Mouse (Mus musculus) midbrain, embryonic 10.5 days (tissue): ENCODE measurements around the gene Numbl. TPM values are rescaled to one million over a fixed set of nuclear protein-coding genes. Genes with fewer than 3 reads are reported as not detected.
"Not testable (repeated sequence)": the region's sequence is repeated elsewhere in the genome, so short reads cannot be mapped to it uniquely, and the experiment has no call there.

Experiments used
- DNase-seq: peaks from one replicate; pipeline ENCODE4 v3.0.0-alpha.2; 2017; ENCODE audit warnings: low spot score
- H3K27ac ChIP-seq: fragments of 300-500 bp; sonication (generic); replicated peaks from 2 replicates; pipeline ENCODE4 v1.5.1; 2016; ENCODE audit warnings: mild to moderate bottlenecking
- H3K27me3 ChIP-seq: fragments of 300-500 bp; sonication (generic); 2 replicates; pipeline ENCODE4 v1.6.1; 2016; ENCODE audit warnings: low read depth, mild to moderate bottlenecking; ENCODE audit not compliant: poor library complexity, severe bottlenecking
- H3K36me3 ChIP-seq: fragments of 300-500 bp; sonication (generic); 2 replicates; pipeline ENCODE4 v1.6.1; 2016; ENCODE audit warnings: mild to moderate bottlenecking, moderate library complexity
- H3K4me1 ChIP-seq: fragments of 300-500 bp; sonication (generic); 2 replicates; pipeline ENCODE4 v1.6.1; 2016
- H3K4me3 ChIP-seq: fragments of 300-500 bp; sonication (generic); 2 replicates; pipeline ENCODE4 v1.5.1; 2016; ENCODE audit warnings: mild to moderate bottlenecking, moderate library complexity
- H3K9me3 ChIP-seq: fragments of 300-500 bp; sonication (generic); replicated peaks from 2 replicates; pipeline ENCODE4 v1.6.1; 2016; ENCODE audit warnings: mild to moderate bottlenecking
- WGBS: fragments of 180-500 bp; shearing (Covaris S2); methylation state at CpG from one replicate; pipeline ENCODE4 v1.1.7; 2016; 5-methylcytosine and 5-hydroxymethylcytosine counted together
- polyA plus RNA-seq: library from polyadenylated mRNA; unstranded; fragments of >200 nt; fragmentation: Nextera tagmentation; extraction: Ambion mirVana; gene quantifications from 2 replicates; pipeline ENCODE4 v1.2.1, GENCODE M21; 2016

The Numbl gene
- polyA plus RNA-seq, 1 experiment from 2014 or later: 21.0 TPM

- H3K9me3 ChIP-seq: no peaks in the 10 kb centered on the region
- H3K27me3 ChIP-seq: no peaks in the 10 kb centered on the region
- WGBS: 83% methylated on average over 7 of the region's 7 CpGs
Measured at GRCm38 (mm10) chr7:27231693-27232331, 26.4 kb upstream of the Numbl start.

DNA sequence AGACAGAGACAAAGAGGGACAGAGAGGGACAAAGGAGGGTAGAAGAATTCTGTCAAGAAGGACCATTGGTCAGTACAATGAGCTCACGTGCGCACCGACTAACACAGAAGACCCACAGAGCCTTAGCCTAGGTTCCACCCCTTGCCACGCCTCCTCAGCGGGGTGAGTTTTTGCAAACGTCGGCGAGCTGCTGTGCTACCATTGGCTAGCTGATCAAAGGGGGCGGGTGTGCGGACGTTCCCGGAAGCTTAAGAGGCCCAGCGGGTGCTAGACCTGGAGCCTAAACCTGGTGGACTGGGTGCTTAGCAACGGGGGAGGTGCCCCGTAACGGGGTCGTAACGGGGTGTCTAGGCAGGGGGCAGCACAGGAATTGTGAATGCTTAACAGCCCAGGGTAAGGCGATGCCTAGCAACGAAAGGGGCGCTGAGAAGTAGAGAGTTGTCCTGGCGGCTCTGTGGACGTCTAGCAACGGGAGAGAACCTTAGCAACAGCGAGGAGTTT lies 25.4 kb upstream of the Numbl start, which contains the start of gene Coq8b:
Coq8b (plus strand) TSS at position 243 of the 501 bp plus-strand sequence.
- H3K4me1 ChIP-seq: peaks cover 33% of the 10 kb centered on the region
- peak within 1 kb of the TSS; percentile 91 for H3K27ac ChIP-seq
- H3K4me3 ChIP-seq: peak within 1 kb of the TSS; percentile 60
- H3K27me3 ChIP-seq: no peaks in the 10 kb centered on the region
- H3K9me3 ChIP-seq: no peaks in the 10 kb centered on the region
- peaks cover 8% of the 10 kb centered on the region; the same call in 1 of the 2 replicates for H3K36me3 ChIP-seq
- under 1% methylated on average over 25 of the region's 25 CpGs for WGBS
- peak; percentile 98 for DNase-seq

More at GRCm38 (mm10) chr7:27231693-27232331, 26.4 kb upstream of the Numbl start:
- DNase-seq: no peak
- peaks cover 44% of the 10 kb centered on the region for H3K4me1 ChIP-seq
- peak overlapping the region; percentile 91 for H3K27ac ChIP-seq
- no peaks in the 10 kb centered on the region for H3K36me3 ChIP-seq
- peak overlapping the region; percentile 12; the same call in 1 of the 2 replicates for H3K4me3 ChIP-seq

DNA sequence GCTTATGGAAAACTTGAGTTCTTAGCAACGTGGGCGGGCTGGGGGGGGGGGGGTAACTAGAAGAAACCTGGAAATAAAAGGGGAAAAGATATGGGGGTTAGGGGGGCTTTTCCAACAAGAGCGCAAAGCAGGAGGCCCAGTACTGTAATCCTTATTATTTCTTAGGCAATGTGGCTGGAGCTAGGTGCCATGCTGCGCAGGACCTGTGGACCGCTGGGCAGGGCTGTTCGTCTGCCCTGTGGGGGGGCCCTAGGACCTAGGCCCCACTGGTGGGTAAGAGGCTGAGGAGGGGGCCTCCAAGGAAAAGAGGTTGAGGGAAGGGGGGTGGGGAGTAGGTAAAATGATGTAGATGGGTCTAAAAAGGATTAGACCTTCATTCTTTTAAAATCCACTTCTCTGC lies 24.9 kb upstream of the Numbl start:
- H3K9me3 ChIP-seq: no peaks in the 10 kb centered on the region
- peak overlapping the region; percentile 60 for H3K4me3 ChIP-seq
- peaks cover 33% of the 10 kb centered on the region for H3K4me1 ChIP-seq
- peak overlapping the region; percentile 91 for H3K27ac ChIP-seq
- DNase-seq: no peak
- H3K36me3 ChIP-seq: peaks cover 8% of the 10 kb centered on the region; the same call in 1 of the 2 replicates
- no peaks in the 10 kb centered on the region for H3K27me3 ChIP-seq
- 0% methylated on average over 6 of the region's 6 CpGs for WGBS

DNA sequence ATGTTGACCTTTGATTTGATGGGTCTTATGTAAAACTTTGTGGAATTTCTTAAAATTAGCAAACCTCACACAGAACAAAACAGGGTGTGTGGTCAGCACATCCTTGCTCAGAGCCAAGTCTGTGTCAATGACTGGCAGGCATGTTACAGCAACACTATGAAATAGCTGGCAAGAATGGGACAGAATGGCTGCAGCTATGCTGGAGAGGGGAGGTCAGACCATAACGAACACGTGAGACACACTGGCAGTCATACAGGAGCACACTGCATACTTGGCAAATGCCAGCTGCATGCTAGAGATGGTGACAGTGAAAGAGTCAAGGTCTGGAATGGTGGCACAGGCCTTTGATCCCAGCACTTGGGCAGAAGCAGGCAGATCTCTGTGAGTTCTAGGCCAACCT lies 22.5 kb upstream of the Numbl start:
- Histone ChIP-seq H3K36me3 (peaks cover 29% of the 10 kb centered on the region), H3K4me3 (no peak overlapping the region), H3K27ac (no peak overlapping the region), H3K27me3 (no peaks in the 10 kb centered on the region), H3K9me3 (no peaks in the 10 kb centered on the region), H3K4me1 (peaks cover 27% of the 10 kb centered on the region)
- DNase-seq: no peak
- WGBS: 97% methylated on average over 2 of the region's 2 CpGs

GRCm38 (mm10) chr7:27237527-27237926 lies 20.7 kb upstream of the Numbl start:
- H3K27me3 ChIP-seq: no peaks in the 10 kb centered on the region
- no peak for DNase-seq
- 92% methylated on average over 2 of the region's 2 CpGs for WGBS
- no peak overlapping the region for H3K4me3 ChIP-seq
- H3K9me3 ChIP-seq: no peaks in the 10 kb centered on the region
- H3K27ac ChIP-seq: no peak overlapping the region
- peaks cover 41% of the 10 kb centered on the region for H3K36me3 ChIP-seq
- H3K4me1 ChIP-seq: peaks cover 17% of the 10 kb centered on the region

- no peak for DNase-seq
- peaks cover 9% of the 10 kb centered on the region for H3K4me1 ChIP-seq
- no peaks in the 10 kb centered on the region for H3K9me3 ChIP-seq
- H3K27me3 ChIP-seq: no peaks in the 10 kb centered on the region
- H3K4me3 ChIP-seq: no peak overlapping the region
- peaks cover 51% of the 10 kb centered on the region for H3K36me3 ChIP-seq
- WGBS: 87% methylated on average over 5 of the region's 5 CpGs
- H3K27ac ChIP-seq: no peak overlapping the region
Measured at GRCm38 (mm10) chr7:27238568-27238967, 19.7 kb upstream of the Numbl start.

GRCm38 (mm10) chr7:27243211-27243610 lies 15.0 kb upstream of the Numbl start:
- Histone ChIP-seq H3K4me3 (no peak overlapping the region), H3K9me3 (no peaks in the 10 kb centered on the region), H3K36me3 (peaks cover 73% of the 10 kb centered on the region), H3K27ac (no peak overlapping the region), H3K27me3 (no peaks in the 10 kb centered on the region), H3K4me1 (no peaks in the 10 kb centered on the region)
- DNase-seq: no peak
- WGBS: 73% methylated on average over 8 of the region's 8 CpGs

GRCm38 (mm10) chr7:27244088-27244487 lies 14.1 kb upstream of the Numbl start:
- not testable (repeated sequence) for H3K9me3 ChIP-seq
- WGBS: 69% methylated on average over 2 of the region's 2 CpGs
- peaks cover 66% of the 10 kb centered on the region for H3K36me3 ChIP-seq

GRCm38 (mm10) chr7:27249146-27249545 lies 9.1 kb upstream of the Numbl start:
- no peaks in the 10 kb centered on the region for H3K9me3 ChIP-seq
- 90% methylated on average over 2 of the region's 2 CpGs for WGBS

More at GRCm38 (mm10) chr7:27244088-27244487, 14.1 kb upstream of the Numbl start:
- not testable (repeated sequence) for H3K4me1 ChIP-seq, H3K27ac ChIP-seq, DNase-seq, H3K27me3 ChIP-seq, H3K4me3 ChIP-seq

GRCm38 (mm10) chr7:27249928-27250327 lies 8.3 kb upstream of the Numbl start:
- Histone ChIP-seq H3K27ac (no peak overlapping the region), H3K9me3 (no peaks in the 10 kb centered on the region), H3K4me1 (no peaks in the 10 kb centered on the region), H3K4me3 (no peak overlapping the region), H3K27me3 (no peaks in the 10 kb centered on the region), H3K36me3 (peaks cover 56% of the 10 kb centered on the region)
- 91% methylated on average over 5 of the region's 5 CpGs for WGBS
- no peak for DNase-seq

More at GRCm38 (mm10) chr7:27249146-27249545, 9.1 kb upstream of the Numbl start:
- peaks cover 49% of the 10 kb centered on the region for H3K36me3 ChIP-seq
- DNase-seq: no peak
- H3K27ac ChIP-seq: no peak overlapping the region
- no peak overlapping the region for H3K4me3 ChIP-seq
- no peaks in the 10 kb centered on the region for H3K4me1 ChIP-seq
- no peaks in the 10 kb centered on the region for H3K27me3 ChIP-seq

DNA sequence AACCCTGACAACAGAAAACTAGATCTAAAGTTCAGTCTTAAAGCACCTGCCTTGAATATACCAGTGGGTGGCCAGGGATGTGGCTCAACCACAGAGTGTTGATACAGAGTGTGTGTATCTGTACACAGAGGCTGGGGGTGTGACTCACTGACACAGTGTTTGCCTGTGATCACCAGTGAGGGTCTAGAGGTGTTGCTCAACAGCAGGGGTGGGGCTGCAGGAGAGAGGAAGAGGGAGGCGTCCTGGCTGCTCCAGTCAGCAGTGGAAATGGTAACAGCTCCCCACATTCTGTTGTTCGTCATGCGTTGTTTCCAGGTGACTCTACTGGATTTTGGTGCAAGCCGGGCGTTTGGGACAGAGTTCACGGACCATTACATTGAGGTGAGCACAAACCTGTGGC lies 6.3 kb upstream of the Numbl start:
- Histone ChIP-seq H3K9me3 (no peaks in the 10 kb centered on the region), H3K27me3 (peaks cover 4% of the 10 kb centered on the region; the same call in 1 of the 2 replicates), H3K36me3 (peaks cover 37% of the 10 kb centered on the region), H3K27ac (no peak overlapping the region), H3K4me3 (no peak overlapping the region), H3K4me1 (peaks cover 13% of the 10 kb centered on the region)
- WGBS: 79% methylated on average over 6 of the region's 6 CpGs
- DNase-seq: no peak

- Histone ChIP-seq H3K27me3 (peaks cover 11% of the 10 kb centered on the region), H3K27ac (no peak overlapping the region), H3K4me3 (no peak overlapping the region), H3K4me1 (peaks cover 47% of the 10 kb centered on the region), H3K36me3 (peaks cover 22% of the 10 kb centered on the region), H3K9me3 (no peaks in the 10 kb centered on the region)
- no peak for DNase-seq
- 79% methylated on average over 3 of the region's 3 CpGs for WGBS
Measured at GRCm38 (mm10) chr7:27255721-27256120, 2.5 kb upstream of the Numbl start.
